Mouse (Mus musculus) embryonic stem cell, embryonic (primary cell): ENCODE data around the gene Efnb3.

ENCODE experiments used
- CTCF ChIA-PET, 4 experiments: fragments of 300-600 bp in 2 of 4; fragments of 350-600 bp in 2 of 4; sonication (Branson Sonifier 250); formaldehyde crosslinking; loops; one replicate each; lab custom pipeline; 2022; ENCODE audit warnings: inconsistent platforms in 2 of 4; lab: Charles Lee
- POLR2A ChIA-PET, 4 experiments: fragments of 300-600 bp in 2 of 4; fragments of 350-600 bp in 2 of 4; sonication (Branson Sonifier 250); formaldehyde crosslinking; loops; one replicate each; lab custom pipeline; 2022; ENCODE audit warnings: antibody characterized with exemption in 4 of 4, inconsistent platforms in 1 of 4; lab: Charles Lee

Gene Efnb3

GRCm38 (mm10) chr11:69559851-69560765 lies at the start of gene Efnb3:
Efnb3 (minus strand) TSS chr11:69560205.
- CTCF ChIA-PET, result interaction anchor here in 3 of 4 experiments (0.8 to 4.9 kb wide), 10 partner anchors 9 to 54 kb away, joined by 3 to 38 read pairs (median 5); partner anchors contain the start of genes Trp53 (in 2 of the 3) and Wrap53 (in 2 of the 3)
- POLR2A ChIA-PET, result interaction anchor here (0.5 to 21.3 kb wide), 29 partner anchors 8 to 256 kb away, joined by 3 to 263 read pairs (median 5); partner anchors contain the start of genes Trp53 (in 3 of the 4), Wrap53 (in 3 of the 4), Dnah2 (in 2 of the 4) and Atp1b2 (in 1 of the 4)

GRCm38 (mm10) chr11:69609416-69609815 lies 49.4 kb upstream of the Efnb3 start:
- ChIA-PET CTCF (interaction anchor here in 2 of 4 experiments (0.6 to 2.3 kb wide), 2 partner anchors 30 to 31 kb away, joined by 3 to 10 read pairs; partner anchors contain the start of genes Trp53 (in 1 of the 2) and Wrap53 (in 1 of the 2)), POLR2A (interaction anchor here in 3 of 4 experiments (0.7 to 16.3 kb wide), 14 partner anchors 9 to 824 kb away, joined by 3 to 500 read pairs (median 5); partner anchors contain the start of genes Trp53 (in 3 of the 3), Wrap53 (in 3 of the 3) and Eif5a (in 1 of the 3))

- ChIA-PET CTCF (interaction anchor here in 3 of 4 experiments (0.6 to 2.3 kb wide), 4 partner anchors 22 to 79 kb away, joined by 3 to 10 read pairs (median 4); partner anchors contain the start of genes Trp53 (in 1 of the 3) and Wrap53 (in 1 of the 3)), POLR2A (interaction anchor here in 3 of 4 experiments (0.6 to 16.3 kb wide), 14 partner anchors 8 to 823 kb away, joined by 3 to 500 read pairs (median 5); partner anchors contain the start of genes Trp53 (in 3 of the 3), Wrap53 (in 3 of the 3) and Eif5a (in 1 of the 3))
Observed at GRCm38 (mm10) chr11:69608525-69608924, 48.5 kb upstream of the Efnb3 start.

- ChIA-PET POLR2A (interaction anchor here in 2 of 4 experiments (1.4 to 16.3 kb wide), 5 partner anchors 12 to 60 kb away, joined by 4 to 500 read pairs (median 8); partner anchors contain the start of genes Trp53 (in 2 of the 2), Wrap53 (in 2 of the 2) and Fxr2 (in 1 of the 2)), CTCF (interaction anchor here in 1 of 4 experiments (1.5 kb wide), 1 partner anchor 27 kb away, joined by 4 read pairs; the partner anchor contains the start of genes Trp53 and Wrap53)
Observed at GRCm38 (mm10) chr11:69606832-69607231, 46.8 kb upstream of the Efnb3 start.

- CTCF ChIA-PET, result interaction anchor here in 1 of 4 experiments (1.5 kb wide), 1 partner anchor 26 kb away, joined by 4 read pairs; the partner anchor contains the start of genes Trp53 and Wrap53
Observed at GRCm38 (mm10) chr11:69606491-69606795, 46.4 kb upstream of the Efnb3 start.

GRCm38 (mm10) chr11:69605726-69606490 lies 45.9 kb upstream of the Efnb3 start, which contains the start of gene Atp1b2:
Atp1b2 (minus strand) TSS chr11:69605942.
- ChIA-PET CTCF (interaction anchor here in 2 of 4 experiments (0.5 to 2.0 kb wide), 5 partner anchors 22 to 107 kb away, joined by 3 to 10 read pairs (median 5); partner anchors contain the start of genes Sox15 (in 1 of the 2), Trp53 (in 1 of the 2) and Wrap53 (in 1 of the 2)), POLR2A (interaction anchor here (0.5 to 16.3 kb wide), 50 partner anchors 8 to 295 kb away, joined by 3 to 500 read pairs (median 5); partner anchors contain the start of genes Sat2 (in 3 of the 4), Trp53 (in 3 of the 4), Wrap53 (in 3 of the 4) and Fxr2 (in 2 of the 4))

More at GRCm38 (mm10) chr11:69606491-69606795, 46.4 kb upstream of the Efnb3 start:
- POLR2A ChIA-PET, result interaction anchor here (0.6 to 16.3 kb wide), 18 partner anchors 8 to 283 kb away, joined by 3 to 500 read pairs (median 6); partner anchors contain the start of genes Trp53 (in 2 of the 4), Wrap53 (in 2 of the 4), Cntrob (in 1 of the 4) and Fxr2 (in 1 of the 4)

- CTCF ChIA-PET, result interaction anchor here in 2 of 4 experiments (0.5 to 2.0 kb wide), 7 partner anchors 23 to 108 kb away, joined by 3 to 10 read pairs (median 5); partner anchors contain the start of genes Sox15 (in 1 of the 2), Trp53 (in 1 of the 2) and Wrap53 (in 1 of the 2)
Observed at GRCm38 (mm10) chr11:69604795-69605664, 45.0 kb upstream of the Efnb3 start.

GRCm38 (mm10) chr11:69604347-69604746 lies 44.3 kb upstream of the Efnb3 start:
- CTCF ChIA-PET, result interaction anchor here in 1 of 4 experiments (0.9 to 2.0 kb wide), 3 partner anchors 25 to 58 kb away, joined by 3 to 8 read pairs (median 5); partner anchors contain the start of gene Sox15
- POLR2A ChIA-PET, result interaction anchor here in 3 of 4 experiments (0.6 to 16.3 kb wide), 26 partner anchors 9 to 381 kb away, joined by 3 to 500 read pairs (median 5); partner anchors contain the start of genes Cntrob (in 2 of the 3), Trappc1 (in 2 of the 3), Trp53 (in 2 of the 3) and Wrap53 (in 2 of the 3)

More at GRCm38 (mm10) chr11:69604795-69605664, 45.0 kb upstream of the Efnb3 start:
- POLR2A ChIA-PET, result interaction anchor here (0.6 to 16.3 kb wide), 58 partner anchors 9 to 381 kb away, joined by 3 to 500 read pairs (median 5); partner anchors contain the start of genes Sat2 (in 3 of the 4), Cntrob (in 2 of the 4), Fxr2 (in 2 of the 4) and Trappc1 (in 2 of the 4)

- ChIA-PET POLR2A (interaction anchor here in 3 of 4 experiments (0.6 to 16.3 kb wide), 7 partner anchors 10 to 92 kb away, joined by 3 to 500 read pairs (median 4); partner anchors contain the start of genes Trp53 (in 3 of the 3) and Wrap53 (in 3 of the 3)), CTCF (no interaction called here)
Observed at GRCm38 (mm10) chr11:69603516-69603915, 43.5 kb upstream of the Efnb3 start.

GRCm38 (mm10) chr11:69601768-69602167 lies 41.8 kb upstream of the Efnb3 start:
- ChIA-PET POLR2A (interaction anchor here in 3 of 4 experiments (1.0 to 16.3 kb wide), 9 partner anchors 9 to 49 kb away, joined by 3 to 500 read pairs (median 5); partner anchors contain the start of genes Trp53 (in 3 of the 3), Wrap53 (in 3 of the 3) and Sat2 (in 1 of the 3)), CTCF (interaction anchor here in 3 of 4 experiments (0.6 to 1.7 kb wide), 3 partner anchors 12 to 26 kb away, joined by 3 to 5 read pairs (median 3); no protein-coding TSS in a partner anchor)

- POLR2A ChIA-PET, result interaction anchor here in 3 of 4 experiments (0.5 to 16.3 kb wide), 42 partner anchors 8 to 335 kb away, joined by 3 to 500 read pairs (median 4); partner anchors contain the start of genes Trp53 (in 3 of the 3), Wrap53 (in 3 of the 3), Fxr2 (in 2 of the 3) and Cd68 (in 1 of the 3)
- CTCF ChIA-PET, result interaction anchor here (0.6 to 2.7 kb wide), 12 partner anchors 10 to 321 kb away, joined by 3 to 18 read pairs (median 3); partner anchors contain the start of genes Sat2 (in 1 of the 4), Trp53 (in 1 of the 4) and Wrap53 (in 1 of the 4)
Observed at GRCm38 (mm10) chr11:69600098-69600497, 40.1 kb upstream of the Efnb3 start.

- ChIA-PET CTCF (interaction anchor here (0.6 to 2.7 kb wide), 9 partner anchors 9 to 278 kb away, joined by 3 to 18 read pairs (median 4); partner anchors contain the start of genes Trp53 (in 1 of the 4) and Wrap53 (in 1 of the 4)), POLR2A (interaction anchor here (0.6 to 16.3 kb wide), 32 partner anchors 10 to 331 kb away, joined by 3 to 500 read pairs (median 4); partner anchors contain the start of genes Trp53 (in 3 of the 4), Wrap53 (in 3 of the 4), Cntrob (in 1 of the 4) and Eif5a (in 1 of the 4))
Observed at GRCm38 (mm10) chr11:69599436-69599835, 39.4 kb upstream of the Efnb3 start.

GRCm38 (mm10) chr11:69594853-69595252 lies 34.8 kb upstream of the Efnb3 start:
- CTCF ChIA-PET, result interaction anchor here in 1 of 4 experiments (0.6 to 1.8 kb wide), 2 partner anchors 10 to 29 kb away, joined by 3 to 5 read pairs; no protein-coding TSS in a partner anchor
- POLR2A ChIA-PET, result interaction anchor here in 3 of 4 experiments (0.7 to 16.3 kb wide), 7 partner anchors 10 to 219 kb away, joined by 3 to 500 read pairs (median 6); partner anchors contain the start of genes Trp53 (in 3 of the 3), Wrap53 (in 3 of the 3) and Atp1b2 (in 2 of the 3)

- ChIA-PET POLR2A (interaction anchor here in 3 of 4 experiments (0.6 to 17.7 kb wide), 17 partner anchors 8 to 269 kb away, joined by 3 to 500 read pairs (median 4); partner anchors contain the start of genes Trp53 (in 3 of the 3), Wrap53 (in 3 of the 3), Atp1b2 (in 2 of the 3) and Cntrob (in 1 of the 3)), CTCF (interaction anchor here in 2 of 4 experiments (0.7 to 1.6 kb wide), 3 partner anchors 36 to 582 kb away, joined by 3 read pairs; no protein-coding TSS in a partner anchor)
Observed at GRCm38 (mm10) chr11:69592799-69593198, 32.8 kb upstream of the Efnb3 start.
